Mouse (Mus musculus) lung, embryonic 16.5 days (tissue): Measurements from ENCODE around the gene Camkk2. TPM values are rescaled to one million over a fixed set of nuclear protein-coding genes. Genes with fewer than 3 reads are reported as not detected.
A peak's percentile ranks its signal among the peaks of the same experiment; 100 is the strongest.

Experiments used
- ATAC-seq: fragments of 200-750 bp; cut with Nextera tagmentation; 2 replicates; pipeline ENCODE4 v1.8.0; 2017; ENCODE audit warnings: low read depth, mild to moderate bottlenecking, moderate library complexity
- H3K27ac ChIP-seq: fragments of 300-500 bp; sonication (generic); 2 replicates; pipeline ENCODE4 v1.5.1; 2014; ENCODE audit warnings: mild to moderate bottlenecking, control low read depth, low read length
- H3K27me3 ChIP-seq: fragments of 300-500 bp; sonication (generic); 2 replicates; pipeline ENCODE4 v1.6.1; 2014; ENCODE audit warnings: low read depth, low read length, mixed read lengths; ENCODE audit not compliant: control insufficient read depth, insufficient read depth
- H3K36me3 ChIP-seq: fragments of 300-500 bp; sonication (generic); 2 replicates; pipeline ENCODE4 v1.6.1; 2014; ENCODE audit warnings: low read length; ENCODE audit not compliant: control insufficient read depth, insufficient read depth
- H3K4me1 ChIP-seq: fragments of 300-500 bp; sonication (generic); replicated peaks from 2 replicates; pipeline ENCODE4 v1.6.1; 2014; ENCODE audit warnings: low read length, mixed read lengths; ENCODE audit not compliant: control insufficient read depth, insufficient read depth
- H3K4me2 ChIP-seq: fragments of 300-500 bp; sonication (generic); 2 replicates; pipeline ENCODE4 v1.6.1; 2014; ENCODE audit warnings: low read depth, low read length, control low read depth
- H3K4me3 ChIP-seq: fragments of 300-500 bp; sonication (generic); 2 replicates; pipeline ENCODE4 v1.5.1; 2014; ENCODE audit warnings: mild to moderate bottlenecking, low read length, control low read depth
- H3K9ac ChIP-seq: fragments of 300-500 bp; sonication (generic); 2 replicates; pipeline ENCODE4 v1.6.1; 2014; ENCODE audit warnings: low read length, control low read depth
- H3K9me3 ChIP-seq: fragments of 300-500 bp; sonication (generic); 2 replicates; pipeline ENCODE4 v1.6.1; 2016; ENCODE audit warnings: low read length; ENCODE audit not compliant: control insufficient read depth
- WGBS: fragments of 180-500 bp; shearing (Covaris S2); extraction: QIAGEN DNeasy Blood & Tissue Kit; methylation state at CpG from one replicate; pipeline ENCODE4 v1.1.7; 2014; 5-methylcytosine and 5-hydroxymethylcytosine counted together
- polyA plus RNA-seq: library from polyadenylated mRNA; unstranded; fragments of >200 nt; fragmentation: Nextera tagmentation; extraction: Ambion mirVana; gene quantifications from 2 replicates; pipeline ENCODE4 v1.2.1, GENCODE M21; 2015

Camkk2 gene
- polyA plus RNA-seq, 1 experiment from 2014 or later, result 33.1 TPM

GRCm38 (mm10) chr5:122786035-122786819 is 7.0 kb upstream of the Camkk2 start:
- ATAC-seq, result peak; percentile 72
- Histone ChIP-seq H3K36me3 (peaks cover 20% of the 10 kb centered on the region), H3K4me2 (no peak overlapping the region), H3K9me3 (no peaks in the 10 kb centered on the region), H3K9ac (no peak overlapping the region), H3K4me1 (no peaks in the 10 kb centered on the region; the same call in 1 of the 2 replicates), H3K27me3 (no peaks in the 10 kb centered on the region), H3K27ac (peak overlapping the region; percentile 47), H3K4me3 (no peak overlapping the region)
- 38% methylated on average over 12 of the region's 12 CpGs for WGBS

DNA sequence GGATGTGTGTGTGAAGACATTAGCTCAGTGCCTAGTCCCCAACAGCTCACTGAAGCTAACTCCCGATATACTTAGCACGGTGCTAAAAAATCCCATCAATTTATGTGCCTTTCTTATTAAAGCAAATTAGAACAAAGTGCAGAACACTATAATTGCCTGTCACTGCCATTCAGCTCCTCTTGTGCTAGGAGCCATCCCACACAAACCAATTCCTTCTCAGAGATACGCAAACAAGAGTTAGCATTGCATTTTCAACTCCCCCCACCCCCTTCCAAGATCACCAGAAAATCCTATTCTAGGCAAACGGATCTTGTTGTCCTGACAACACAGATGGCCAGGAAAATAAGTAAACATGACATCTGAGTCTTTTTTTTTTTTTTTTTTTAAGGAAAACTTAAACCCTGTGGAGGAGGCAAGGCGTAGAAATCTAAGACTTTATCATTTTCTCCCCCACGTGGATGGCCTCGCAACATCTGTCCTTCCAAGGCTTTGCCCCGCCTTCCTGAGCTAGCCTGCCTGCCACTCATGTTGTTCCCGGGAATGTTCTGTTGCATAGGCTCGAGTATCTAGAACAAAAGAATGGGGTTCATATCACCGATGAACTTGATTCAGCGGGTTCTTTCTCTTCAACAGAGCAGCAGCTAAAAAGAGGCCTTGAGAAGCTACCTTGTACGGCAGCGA is 4.7 kb upstream of the Camkk2 start:
- Histone ChIP-seq H3K9ac (no peak overlapping the region), H3K4me1 (no peaks in the 10 kb centered on the region; the same call in none of the 2 replicates), H3K4me2 (no peak overlapping the region), H3K9me3 (no peaks in the 10 kb centered on the region), H3K27me3 (no peaks in the 10 kb centered on the region), H3K27ac (no peak overlapping the region), H3K36me3 (peaks cover 13% of the 10 kb centered on the region), H3K4me3 (no peak overlapping the region)
- no peak for ATAC-seq
- WGBS, result 45% methylated on average over 14 of the region's 14 CpGs

GRCm38 (mm10) chr5:122782066-122782465 is 2.9 kb upstream of the Camkk2 start:
- Histone ChIP-seq H3K9ac (no peak overlapping the region), H3K9me3 (no peaks in the 10 kb centered on the region), H3K4me2 (no peak overlapping the region), H3K27me3 (no peaks in the 10 kb centered on the region), H3K27ac (no peak overlapping the region), H3K36me3 (0 out of 2 replicates have a peak, but pooled peaks cover 2% of the 10 kb centered on the region), H3K4me3 (no peak overlapping the region), H3K4me1 (peaks cover 6% of the 10 kb centered on the region)
- ATAC-seq, result no peak
- WGBS, result 43% methylated on average over 1 of the region's 1 CpGs

DNA sequence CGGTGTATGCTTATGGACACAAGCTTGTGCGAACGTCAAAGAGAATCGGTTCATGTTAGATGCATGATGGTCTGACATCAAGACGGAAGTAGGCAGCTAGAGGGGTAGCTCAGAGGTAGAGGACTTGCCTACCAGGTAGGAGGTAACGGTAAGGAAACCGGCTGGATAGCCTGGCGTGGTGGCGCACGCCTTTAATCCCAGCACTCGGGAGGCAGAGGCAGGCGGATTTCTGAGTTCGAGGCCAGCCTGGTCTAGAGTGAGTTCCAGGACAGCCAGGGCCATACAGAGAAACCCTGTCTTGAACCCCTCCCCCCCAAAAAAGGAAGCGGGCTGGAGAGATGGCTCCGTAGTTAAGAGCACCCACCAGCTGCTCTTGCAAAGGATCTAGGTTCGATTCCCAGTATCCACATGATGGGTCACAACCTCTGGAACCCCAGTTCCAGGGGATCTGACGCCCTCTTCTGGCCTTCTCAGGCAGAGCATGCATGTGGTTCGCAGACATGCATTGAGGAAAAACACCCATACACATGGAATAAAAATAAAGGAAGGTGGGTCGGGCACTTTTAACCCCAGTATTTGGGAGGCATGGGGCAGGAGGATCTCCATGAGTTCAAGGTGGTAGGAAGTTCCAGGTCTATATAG is 1.7 kb upstream of the Camkk2 start:
- Histone ChIP-seq H3K4me3 (no peak overlapping the region), H3K27ac (no peak overlapping the region), H3K9me3 (no peaks in the 10 kb centered on the region), H3K27me3 (no peaks in the 10 kb centered on the region), H3K4me1 (peaks cover 6% of the 10 kb centered on the region), H3K9ac (no peak overlapping the region), H3K4me2 (no peak overlapping the region), H3K36me3 (no peaks in the 10 kb centered on the region)
- 90% methylated on average over 19 of the region's 19 CpGs for WGBS
- no peak for ATAC-seq

- Histone ChIP-seq H3K9me3 (no peaks in the 10 kb centered on the region), H3K4me1 (peaks cover 6% of the 10 kb centered on the region), H3K27ac (peak overlapping the region; percentile 71), H3K4me3 (peak overlapping the region; percentile 85), H3K36me3 (no peaks in the 10 kb centered on the region), H3K4me2 (peak overlapping the region; percentile 93), H3K9ac (peak overlapping the region; percentile 89), H3K27me3 (no peaks in the 10 kb centered on the region)
- ATAC-seq, result peak; percentile 59
- 1% methylated on average over 47 of the region's 55 CpGs for WGBS
Measured at GRCm38 (mm10) chr5:122778231-122779226, 680 bp downstream of the Camkk2 start.

DNA sequence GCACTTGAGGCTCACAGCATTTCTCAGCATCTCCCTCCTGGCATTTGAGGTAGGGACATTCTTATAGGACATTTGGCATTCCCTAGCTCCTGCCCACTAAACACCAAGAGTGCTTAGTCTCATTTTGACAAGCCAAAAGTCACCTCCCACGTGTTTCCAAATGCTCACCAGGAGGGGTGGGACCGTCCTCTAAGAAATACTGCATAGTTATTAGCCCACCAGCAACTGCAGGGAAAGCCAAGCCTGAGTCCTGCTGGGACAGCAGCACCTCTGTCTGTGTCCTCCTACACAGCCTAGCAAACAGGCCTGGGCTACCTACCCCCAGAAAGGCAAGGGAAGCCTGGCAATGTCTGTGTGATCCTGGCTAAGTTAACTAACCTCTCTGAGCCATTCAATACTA is 1.9 kb downstream of the Camkk2 start:
- Histone ChIP-seq H3K27me3 (no peaks in the 10 kb centered on the region), H3K27ac (no peak overlapping the region), H3K4me2 (no peak overlapping the region), H3K4me3 (no peak overlapping the region), H3K4me1 (peaks cover 6% of the 10 kb centered on the region), H3K9me3 (no peaks in the 10 kb centered on the region), H3K36me3 (peaks cover 3% of the 10 kb centered on the region; the same call in 1 of the 2 replicates), H3K9ac (no peak overlapping the region)
- WGBS, result 36% methylated on average over 2 of the region's 2 CpGs
- no peak for ATAC-seq

- H3K4me3 ChIP-seq, result no peak overlapping the region
- H3K27me3 ChIP-seq, result no peaks in the 10 kb centered on the region
- peaks cover 14% of the 10 kb centered on the region for H3K4me1 ChIP-seq
- 73% methylated on average over 13 of the region's 14 CpGs for WGBS
- H3K36me3 ChIP-seq, result peaks cover 5% of the 10 kb centered on the region; the same call in 1 of the 2 replicates
- no peaks in the 10 kb centered on the region for H3K9me3 ChIP-seq
- no peak overlapping the region for H3K27ac ChIP-seq
- ATAC-seq, result no peak
- H3K9ac ChIP-seq, result no peak overlapping the region
- H3K4me2 ChIP-seq, result no peak overlapping the region
Measured at GRCm38 (mm10) chr5:122775646-122776286, 3.4 kb downstream of the Camkk2 start.
